14 mouse cellular contexts compared by ENCODE assay signal in the genomic region with DNA sequence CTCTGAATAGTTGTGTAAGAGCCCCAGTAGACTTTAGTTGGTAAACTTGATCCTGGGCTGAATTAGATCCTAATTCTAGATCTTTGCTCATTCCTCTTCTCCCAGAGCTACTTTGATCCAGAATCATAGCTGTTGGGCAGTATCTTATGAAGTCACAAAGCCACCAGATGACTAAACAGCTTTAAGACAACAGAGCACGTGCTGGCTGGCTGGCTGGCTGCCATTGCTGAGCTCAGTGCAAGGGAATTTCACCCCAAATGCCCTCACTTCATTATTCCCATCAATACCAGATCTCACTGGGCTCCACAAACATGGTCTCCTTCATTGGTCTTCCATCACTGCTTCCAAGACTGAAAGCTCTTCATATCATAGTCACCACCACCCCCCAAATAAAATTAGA. TPM values are rescaled to one million over a fixed set of nuclear protein-coding genes. Genes with fewer than 3 reads are reported as not detected.
DNase-seq lines count a peak whose midpoint lies in the region; ATAC-seq lines count a peak whose summit lies in the region.
"Had no signal": no experiment of that assay in that cellular context is flagged by ENCODE, and none has a peak within 500 bp of the region (broad histone marks: within the 10 kb centered on the region; RNA-seq: fewer than 3 reads in every experiment).

No protein-coding gene starts in this region.

- H3K36me3 ChIP-seq in heart, embryonic 11.5 days (ENCODE audit: control insufficient read depth, insufficient read depth, low read length) = no peaks in the 10 kb centered on the region
- H3K36me3 ChIP-seq in kidney, embryonic 15.5 days = no peaks in the 10 kb centered on the region
- H3K36me3 ChIP-seq: embryonic facial prominence, embryonic 12.5 days; hindbrain, embryonic 15.5 days had no signal

- no peaks in the 10 kb centered on the region for H3K9me3 ChIP-seq in heart, embryonic 11.5 days (replicated peaks; ENCODE audit: control insufficient read depth, low read length)
- no peaks in the 10 kb centered on the region for H3K9me3 ChIP-seq in kidney, embryonic 15.5 days (replicated peaks)
- H3K9me3 ChIP-seq: embryonic facial prominence, embryonic 12.5 days; hindbrain, embryonic 15.5 days had no signal

- H3K27me3 ChIP-seq in heart, embryonic 11.5 days (ENCODE audit: control insufficient read depth, insufficient read depth, low read length) = no peaks in the 10 kb centered on the region
- H3K27me3 ChIP-seq in kidney, embryonic 15.5 days = no peaks in the 10 kb centered on the region
- H3K27me3 ChIP-seq: embryonic facial prominence, embryonic 12.5 days; hindbrain, embryonic 15.5 days had no signal

- H3K4me1 ChIP-seq in heart, embryonic 11.5 days (ENCODE audit: control insufficient read depth, insufficient read depth, low read length) = no peaks in the 10 kb centered on the region
- no peaks in the 10 kb centered on the region for H3K4me1 ChIP-seq in kidney, embryonic 15.5 days
- H3K4me1 ChIP-seq: embryonic facial prominence, embryonic 12.5 days; hindbrain, embryonic 15.5 days had no signal

- no peak overlapping the region for H3K9ac ChIP-seq in heart, embryonic 11.5 days (ENCODE audit: low read depth, low read length)
- H3K9ac ChIP-seq in kidney, embryonic 15.5 days = no peak overlapping the region
- H3K9ac ChIP-seq: embryonic facial prominence, embryonic 12.5 days; hindbrain, embryonic 15.5 days had no signal

- H3K27ac ChIP-seq in heart, embryonic 11.5 days (ENCODE audit: low read depth, low read length) = no peak overlapping the region
- H3K27ac ChIP-seq in kidney, embryonic 15.5 days = no peak overlapping the region
- H3K27ac ChIP-seq: embryonic facial prominence, embryonic 12.5 days; hindbrain, embryonic 15.5 days had no signal

- no peak overlapping the region for H3K4me3 ChIP-seq in heart, embryonic 11.5 days (ENCODE audit: low read depth, low read length)
- H3K4me3 ChIP-seq in kidney, embryonic 15.5 days (replicated peaks) = no peak overlapping the region
- H3K4me3 ChIP-seq: embryonic facial prominence, embryonic 12.5 days; hindbrain, embryonic 15.5 days had no signal

- peak; percentile 34 for DNase-seq in heart, adult 11 months
- peak; percentile 2 for DNase-seq in kidney, adult 9 months
- peak; percentile 58 for DNase-seq in NIH3T3 (ENCODE audit: low read depth)
- peak; percentile 6 for DNase-seq in kidney, postnatal 14 days
- DNase-seq in frontal cortex, postnatal 36 days (ENCODE audit: low spot score in 2 of 2) = no peak
- DNase-seq: gastrocnemius, postnatal 14 days; layer of hippocampus, adult 9-11 months; thymus, adult 18-20 months had no signal

- 44% methylated on average over 1 of the region's 1 CpGs for WGBS in heart, embryonic 11.5 days (ENCODE audit: insufficient replicate concordance)
- WGBS in kidney, embryonic 15.5 days = 58% methylated on average over 1 of the region's 1 CpGs

- ATAC-seq in heart, embryonic 11.5 days (replicated peaks; ENCODE audit: insufficient number of reproducible peaks, low FRiP score, low TSS enrichment) = no peak
- ATAC-seq in kidney, embryonic 15.5 days (replicated peaks; ENCODE audit: low FRiP score) = no peak
- ATAC-seq: lung, postnatal 0 days had no signal

- no peak overlapping the region for H3K4me2 ChIP-seq in heart, embryonic 11.5 days
- H3K4me2 ChIP-seq in kidney, embryonic 15.5 days = no peak overlapping the region
- H3K4me2 ChIP-seq: embryonic facial prominence, embryonic 12.5 days; hindbrain, embryonic 15.5 days; liver, embryonic 11.5 days had no signal

RNA-seq across cellular contexts. Expression of a gene that starts 46.2 kb away (rescaled TPM):
- 2.5 and 2.7 TPM in 2 replicates for polyA plus RNA-seq in heart, embryonic 11.5 days (2014; fragmentation: Nextera tagmentation; extraction: Ambion mirVana)
- polyA plus RNA-seq in kidney, embryonic 15.5 days (2015; fragmentation: Nextera tagmentation; extraction: Ambion mirVana) = 5.4 and 6.9 TPM in 2 replicates

Comparison
In these comparisons a context has a peak if more than half of its experiments do, and no peak if none do; other contexts are left out.
1. DNase-seq: peak in heart, adult 11 months (single experiment), kidney, adult 9 months (single experiment), NIH3T3 (single experiment) and kidney, postnatal 14 days (single experiment); none in frontal cortex, postnatal 36 days (0 of 2).